Mouse (Mus musculus): ENCODE results near the gene Ano4.

- TF ChIP-seq CTCF (IDR thresholded peaks at IDR 0.05; ENCODE audit: extremely low read depth, insufficient read length, insufficient replicate concordance, low read depth, low read length) = no peak
- TF ChIP-seq POLR2A (IDR thresholded peaks at IDR 0.05; ENCODE audit: low read depth, low read length) = no peak
Observed at GRCm38 (mm10) chr10:89102025-89102424, 242.5 kb downstream of the Ano4 start.

Measured in small intestine, adult 2 months (tissue).